Mouse (Mus musculus) bone marrow, adult 2 months (tissue): ENCODE measurements around the gene 7420426K07Rik. TPM values are rescaled to one million over a fixed set of nuclear protein-coding genes. Genes with fewer than 3 reads are reported as not detected.

Experiments
- H3K27ac ChIP-seq: fragments of 200-500 bp; 2 replicates; pipeline ENCODE4 v1.5.1; 2012; ENCODE audit warnings: low read depth, mild to moderate bottlenecking, control low read depth, inconsistent platforms, low read length; ENCODE audit not compliant: control insufficient read depth, poor library complexity, insufficient read depth
- H3K4me1 ChIP-seq: fragments of 200-500 bp; 2 replicates; pipeline ENCODE4 v1.6.1; 2011; ENCODE audit warnings: low read length; ENCODE audit not compliant: control insufficient read depth, insufficient read depth
- H3K4me3 ChIP-seq: fragments of 200-500 bp; replicated peaks from 2 replicates; pipeline ENCODE3; 2011; ENCODE audit warnings: mild to moderate bottlenecking, low read depth, low read length, control low read depth; ENCODE audit not compliant: control insufficient read depth
- CTCF ChIP-seq: fragments of 200-500 bp; IDR thresholded peaks from 2 replicates; pipeline ENCODE4 v1.5.1; 2011; ENCODE audit warnings: low read length, control low read depth; ENCODE audit not compliant: control insufficient read depth, insufficient read depth
- POLR2A ChIP-seq: fragments of 200-500 bp; IDR thresholded peaks from 2 replicates; pipeline ENCODE4 v1.6.1; 2011; ENCODE audit warnings: low read depth, mild to moderate bottlenecking, control low read depth, low read length, borderline replicate concordance; ENCODE audit not compliant: control insufficient read depth
- WGBS: fragments of 180-500 bp; shearing (Covaris S2); methylation state at CpG from one replicate; pipeline ENCODE4 v1.1.7; 2018; 5-methylcytosine and 5-hydroxymethylcytosine counted together
- polyA plus RNA-seq: library from polyadenylated mRNA; stranded (reverse); fragments of >200 nt; gene quantifications from 2 replicates; pipeline ENCODE4 v1.2.4, GENCODE M21; 2011; ENCODE audit warnings: low replicate concordance; ENCODE audit not compliant: missing spikeins, insufficient read depth, insufficient read length

Gene 7420426K07Rik
- polyA plus RNA-seq, 1 experiment, result not detected

- H3K4me1 ChIP-seq, result no peaks in the 10 kb centered on the region
- 78% methylated on average over 2 of the region's 2 CpGs for WGBS
- H3K27ac ChIP-seq, result no peak overlapping the region
- TF ChIP-seq POLR2A (no peak), CTCF (0 out of 2 replicates have a peak, but pooled peaks have one; percentile 23)
- H3K4me3 ChIP-seq, result no peak overlapping the region
Observed at GRCm38 (mm10) chr9:98929496-98929895, 26.6 kb downstream of the 7420426K07Rik start.

- whole genome bisulfite sequencing, result 56% methylated on average over 6 of the region's 6 CpGs
- Histone ChIP-seq H3K4me3 (no peak overlapping the region), H3K27ac (no peak overlapping the region), H3K4me1 (no peaks in the 10 kb centered on the region)
- no peak for TF ChIP-seq POLR2A
- no peak for TF ChIP-seq CTCF
Observed at GRCm38 (mm10) chr9:98932931-98933330, 30.0 kb downstream of the 7420426K07Rik start.

GRCm38 (mm10) chr9:98935190-98935909, 32.4 kb downstream of the 7420426K07Rik start:
- 29% methylated on average over 16 of the region's 16 CpGs for WGBS
- no peak for TF ChIP-seq POLR2A
- no peak for TF ChIP-seq CTCF
- Histone ChIP-seq H3K4me3 (no peak overlapping the region), H3K4me1 (no peaks in the 10 kb centered on the region), H3K27ac (no peak overlapping the region)

- no peak overlapping the region for H3K27ac ChIP-seq
- 24% methylated on average over 2 of the region's 2 CpGs for WGBS
- TF ChIP-seq CTCF (no peak), POLR2A (no peak)
- H3K4me1 ChIP-seq, result no peaks in the 10 kb centered on the region
- H3K4me3 ChIP-seq, result no peak overlapping the region
Observed at GRCm38 (mm10) chr9:98939290-98939689, 36.4 kb downstream of the 7420426K07Rik start.

- Histone ChIP-seq H3K4me1 (no peaks in the 10 kb centered on the region; the same call in 1 of the 2 replicates), H3K4me3 (no peak overlapping the region), H3K27ac (no peak overlapping the region)
- TF ChIP-seq CTCF, result no peak
- TF ChIP-seq POLR2A, result no peak
- 2% methylated on average over 40 of the region's 40 CpGs for WGBS
Observed at GRCm38 (mm10) chr9:98952171-98953050, 49.5 kb downstream of the 7420426K07Rik start.

- TF ChIP-seq CTCF (no peak), POLR2A (no peak)
- no peak overlapping the region for H3K4me3 ChIP-seq
- WGBS, result 13% methylated on average over 4 of the region's 4 CpGs
Observed at GRCm38 (mm10) chr9:98953291-98953690, 50.4 kb downstream of the 7420426K07Rik start.

GRCm38 (mm10) chr9:98953830-98954229, 50.9 kb downstream of the 7420426K07Rik start:
- WGBS, result 7% methylated on average over 9 of the region's 9 CpGs
- TF ChIP-seq CTCF (no peak), POLR2A (no peak)
- Histone ChIP-seq H3K4me3 (no peak overlapping the region), H3K27ac (no peak overlapping the region), H3K4me1 (no peaks in the 10 kb centered on the region; the same call in 1 of the 2 replicates)

More at GRCm38 (mm10) chr9:98953291-98953690, 50.4 kb downstream of the 7420426K07Rik start:
- no peak overlapping the region for H3K27ac ChIP-seq
- no peaks in the 10 kb centered on the region; the same call in 1 of the 2 replicates for H3K4me1 ChIP-seq

Other genes with a start within 250 kb of the 7420426K07Rik start
- gene Prr23a1, start 60.6 kb upstream of the 7420426K07Rik start, polyA plus RNA-seq, result not detected in 2 replicates
- gene Prr23a2, start 46.6 kb upstream of the 7420426K07Rik start, polyA plus RNA-seq, result not detected in 2 replicates
- gene Prr23a3, start 38.4 kb upstream of the 7420426K07Rik start, polyA plus RNA-seq, result not detected in 2 replicates
- gene Foxl2, start 52.2 kb downstream of the 7420426K07Rik start, polyA plus RNA-seq, result not detected in 2 replicates
- gene Faim, start 83.3 kb downstream of the 7420426K07Rik start, polyA plus RNA-seq, result 11.9 and 13.4 TPM in 2 replicates
- not detected in 2 replicates for gene Gm1123, start 132.6 kb downstream of the 7420426K07Rik start, polyA plus RNA-seq
- gene Pik3cb, start 237.5 kb downstream of the 7420426K07Rik start, polyA plus RNA-seq, result 7.4 and 10.7 TPM in 2 replicates